Mouse (Mus musculus) thymus, adult 2 months (tissue): ENCODE measurements around the gene Samd15.

Source experiments
- CTCF ChIP-seq: fragments of 200-500 bp; IDR thresholded peaks from 2 replicates; pipeline ENCODE4 v1.5.1; 2012; ENCODE audit warnings: mild to moderate bottlenecking, control low read depth, low read length, moderate library complexity, borderline replicate concordance; ENCODE audit not compliant: control insufficient read depth, poor library complexity, insufficient read depth; ENCODE audit errors: extremely low read depth
- POLR2A ChIP-seq: fragments of 200-500 bp; IDR thresholded peaks from 2 replicates; pipeline ENCODE4 v1.6.1; 2012; ENCODE audit warnings: mild to moderate bottlenecking, low read length, control low read depth, moderate library complexity; ENCODE audit not compliant: control insufficient read depth, poor library complexity, insufficient read depth; ENCODE audit errors: extremely low read depth

GRCm38 (mm10) chr12:87175194-87175946, 24.2 kb upstream of the Samd15 start:
- no peak for TF ChIP-seq CTCF
- TF ChIP-seq POLR2A, result no peak
